Mouse (Mus musculus) heart, adult 2 months (tissue): ENCODE results near the gene Szrd1.

ENCODE experiments used
- CTCF ChIP-seq: fragments of 200-600 bp; IDR thresholded peaks from 2 replicates; pipeline ENCODE4 v1.8.1; 2022; ENCODE audit warnings: antibody characterized with exemption, mild to moderate bottlenecking, moderate library complexity
- POLR2A ChIP-seq: fragments of 200-500 bp; IDR thresholded peaks from 2 replicates; pipeline ENCODE4 v1.6.1; 2011; ENCODE audit warnings: mild to moderate bottlenecking, low read depth, low read length, control low read depth; ENCODE audit not compliant: insufficient read depth

DNA sequence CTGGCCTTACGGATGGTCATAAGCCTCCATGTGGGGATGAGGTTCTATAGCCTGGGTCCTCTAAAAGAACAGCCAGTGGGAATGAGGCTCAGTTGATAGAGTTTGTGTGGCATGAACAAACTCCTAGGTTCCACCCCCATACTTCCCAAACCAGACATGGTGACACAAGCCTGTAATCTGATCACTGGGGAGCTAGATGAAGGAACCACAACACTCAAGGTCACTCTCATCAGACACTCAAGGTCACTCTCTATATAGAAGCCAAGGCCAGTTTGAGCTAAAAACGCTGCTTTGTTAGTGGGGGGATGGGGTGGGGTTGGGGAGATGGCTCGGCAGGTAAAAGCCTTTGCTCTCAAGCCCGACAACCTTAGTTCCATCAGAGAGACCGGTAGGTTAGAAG is 39.6 kb downstream of the Szrd1 start:
- TF ChIP-seq CTCF (no peak), POLR2A (no peak)
